Mouse (Mus musculus) liver, embryonic 15.5 days (tissue): Measurements from ENCODE around the gene Alad. TPM values are rescaled to one million over a fixed set of nuclear protein-coding genes. Genes with fewer than 3 reads are reported as not detected.

Source experiments
- ATAC-seq: fragments of 200-750 bp; cut with Nextera tagmentation; 2 replicates; pipeline ENCODE4 v1.8.0; 2017; ENCODE audit warnings: moderate number of reproducible peaks, mild to moderate bottlenecking, moderate library complexity; ENCODE audit not compliant: insufficient read depth
- H3K27ac ChIP-seq: fragments of 300-500 bp; sonication (generic); replicated peaks from 2 replicates; pipeline ENCODE4 v1.5.1; 2015; ENCODE audit warnings: mild to moderate bottlenecking, inconsistent platforms
- H3K27me3 ChIP-seq: fragments of 300-500 bp; sonication (generic); 2 replicates; pipeline ENCODE4 v1.6.1; 2015; ENCODE audit warnings: mild to moderate bottlenecking, inconsistent platforms
- H3K36me3 ChIP-seq: fragments of 300-500 bp; sonication (generic); replicated peaks from 2 replicates; pipeline ENCODE4 v1.6.1; 2015; ENCODE audit warnings: moderate library complexity, mild to moderate bottlenecking, inconsistent platforms
- H3K4me1 ChIP-seq: fragments of 300-500 bp; sonication (generic); replicated peaks from 2 replicates; pipeline ENCODE4 v1.6.1; 2015; ENCODE audit warnings: inconsistent platforms
- H3K4me2 ChIP-seq: fragments of 300-500 bp; sonication (generic); 2 replicates; pipeline ENCODE4 v1.6.1; 2015; ENCODE audit warnings: moderate library complexity, mild to moderate bottlenecking, inconsistent platforms
- H3K4me3 ChIP-seq: fragments of 300-500 bp; sonication (generic); replicated peaks from 2 replicates; pipeline ENCODE4 v1.5.1; 2015; ENCODE audit warnings: mild to moderate bottlenecking, inconsistent platforms
- H3K9ac ChIP-seq: fragments of 300-500 bp; sonication (generic); 2 replicates; pipeline ENCODE4 v1.6.1; 2015; ENCODE audit warnings: moderate library complexity, mild to moderate bottlenecking, inconsistent platforms
- H3K9me3 ChIP-seq: fragments of 300-500 bp; sonication (generic); replicated peaks from 2 replicates; pipeline ENCODE4 v1.6.1; 2016; ENCODE audit warnings: inconsistent platforms
- WGBS: fragments of 180-500 bp; shearing (Covaris S2); methylation state at CpG from one replicate; pipeline ENCODE4 v1.1.7; 2015; ENCODE audit warnings: mixed read lengths; ENCODE audit not compliant: insufficient replicate concordance; 5-methylcytosine and 5-hydroxymethylcytosine counted together
- polyA plus RNA-seq: library from polyadenylated mRNA; unstranded; fragments of >200 nt; fragmentation: Nextera tagmentation; extraction: Ambion mirVana; gene quantifications from 2 replicates; pipeline ENCODE4 v1.2.1, GENCODE M21; 2015

Alad gene
- polyA plus RNA-seq, 1 experiment from 2014 or later = 582 TPM

- Histone ChIP-seq H3K27ac (peak overlapping the region; percentile 99), H3K9ac (peak overlapping the region; percentile 91), H3K27me3 (no peaks in the 10 kb centered on the region), H3K4me2 (peak overlapping the region; percentile 90), H3K4me1 (peaks cover 77% of the 10 kb centered on the region), H3K9me3 (no peaks in the 10 kb centered on the region), H3K36me3 (peaks cover 40% of the 10 kb centered on the region), H3K4me3 (peak overlapping the region; percentile 79)
- ATAC-seq = peak; percentile 37
- 13% methylated on average over 8 of the region's 8 CpGs for WGBS
Observed at GRCm38 (mm10) chr4:62517046-62517445, 2.7 kb downstream of the Alad start.

GRCm38 (mm10) chr4:62516579-62516978 is 3.1 kb downstream of the Alad start:
- peak overlapping the region; percentile 90 for H3K4me2 ChIP-seq
- peak overlapping the region; percentile 99 for H3K27ac ChIP-seq
- H3K27me3 ChIP-seq = no peaks in the 10 kb centered on the region
- H3K9me3 ChIP-seq = no peaks in the 10 kb centered on the region
- peak; percentile 90 for ATAC-seq
- peak overlapping the region; percentile 79 for H3K4me3 ChIP-seq
- 3% methylated on average over 1 of the region's 1 CpGs for WGBS
- H3K9ac ChIP-seq = peak overlapping the region; percentile 91
- H3K4me1 ChIP-seq = peaks cover 77% of the 10 kb centered on the region
- peaks cover 40% of the 10 kb centered on the region for H3K36me3 ChIP-seq

GRCm38 (mm10) chr4:62516079-62516478 is 3.6 kb downstream of the Alad start:
- Histone ChIP-seq H3K36me3 (peaks cover 43% of the 10 kb centered on the region), H3K27me3 (no peaks in the 10 kb centered on the region), H3K4me2 (peak overlapping the region; percentile 90), H3K9ac (peak overlapping the region; percentile 91), H3K27ac (peak overlapping the region; percentile 99), H3K4me3 (peak overlapping the region; percentile 79), H3K4me1 (peaks cover 79% of the 10 kb centered on the region), H3K9me3 (no peaks in the 10 kb centered on the region)
- WGBS = 19% methylated on average over 2 of the region's 2 CpGs
- peak; percentile 41 for ATAC-seq

- Histone ChIP-seq H3K27me3 (no peaks in the 10 kb centered on the region), H3K9ac (peak overlapping the region; percentile 91), H3K4me3 (peak overlapping the region; percentile 79), H3K4me1 (peaks cover 79% of the 10 kb centered on the region), H3K9me3 (no peaks in the 10 kb centered on the region), H3K4me2 (peak overlapping the region; percentile 90), H3K36me3 (peaks cover 49% of the 10 kb centered on the region), H3K27ac (peak overlapping the region; percentile 99)
- ATAC-seq = peak; percentile 9; the same call in 1 of the 2 replicates
- WGBS = 8% methylated on average over 3 of the region's 3 CpGs
Observed at GRCm38 (mm10) chr4:62515490-62515889, 4.2 kb downstream of the Alad start.

- peak overlapping the region; percentile 90 for H3K4me2 ChIP-seq
- no peak for ATAC-seq
- no peaks in the 10 kb centered on the region for H3K9me3 ChIP-seq
- peak overlapping the region; percentile 99 for H3K27ac ChIP-seq
- H3K36me3 ChIP-seq = peaks cover 54% of the 10 kb centered on the region
- WGBS = 48% methylated on average over 7 of the region's 7 CpGs
- H3K27me3 ChIP-seq = no peaks in the 10 kb centered on the region
- peak overlapping the region; percentile 91 for H3K9ac ChIP-seq
- H3K4me1 ChIP-seq = peaks cover 79% of the 10 kb centered on the region
- peak overlapping the region; percentile 79 for H3K4me3 ChIP-seq
Observed at GRCm38 (mm10) chr4:62514995-62515394, 4.7 kb downstream of the Alad start.

- H3K9me3 ChIP-seq = no peaks in the 10 kb centered on the region
- peak overlapping the region; percentile 65 for H3K27ac ChIP-seq
- H3K4me1 ChIP-seq = peaks cover 87% of the 10 kb centered on the region
- WGBS = 58% methylated on average over 11 of the region's 11 CpGs
- H3K4me3 ChIP-seq = peak overlapping the region; percentile 79
- H3K4me2 ChIP-seq = peak overlapping the region; percentile 90
- H3K9ac ChIP-seq = peak overlapping the region; percentile 44; the same call in 1 of the 2 replicates
- peaks cover 64% of the 10 kb centered on the region for H3K36me3 ChIP-seq
- H3K27me3 ChIP-seq = no peaks in the 10 kb centered on the region
- no peak for ATAC-seq
Observed at GRCm38 (mm10) chr4:62513998-62514506, 5.7 kb downstream of the Alad start.

GRCm38 (mm10) chr4:62509946-62510345 is 9.8 kb downstream of the Alad start:
- WGBS = 91% methylated on average over 11 of the region's 11 CpGs
- Histone ChIP-seq H3K27me3 (no peaks in the 10 kb centered on the region), H3K4me1 (peaks cover 90% of the 10 kb centered on the region), H3K4me3 (no peak overlapping the region), H3K4me2 (no peak overlapping the region; the same call in 1 of the 2 replicates), H3K27ac (peak overlapping the region; percentile 65), H3K9me3 (no peaks in the 10 kb centered on the region), H3K36me3 (peaks cover 79% of the 10 kb centered on the region), H3K9ac (no peak overlapping the region)
- ATAC-seq = no peak

GRCm38 (mm10) chr4:62508839-62509238 is 10.9 kb downstream of the Alad start:
- H3K9me3 ChIP-seq = no peaks in the 10 kb centered on the region
- no peaks in the 10 kb centered on the region for H3K27me3 ChIP-seq
- H3K36me3 ChIP-seq = peaks cover 70% of the 10 kb centered on the region
- peak overlapping the region; percentile 65; the same call in 1 of the 2 replicates for H3K27ac ChIP-seq
- 94% methylated on average over 5 of the region's 5 CpGs for WGBS
- no peak for ATAC-seq
- 0 out of 2 replicates have a peak overlapping the region, but pooled peaks have one; percentile 8 for H3K9ac ChIP-seq
- no peak overlapping the region for H3K4me2 ChIP-seq
- no peak overlapping the region for H3K4me3 ChIP-seq
- peaks cover 84% of the 10 kb centered on the region for H3K4me1 ChIP-seq

- no peaks in the 10 kb centered on the region for H3K9me3 ChIP-seq
- 64% methylated on average over 2 of the region's 2 CpGs for WGBS
- ATAC-seq = peak; percentile 20; the same call in 1 of the 2 replicates
- no peak overlapping the region for H3K4me2 ChIP-seq
- no peaks in the 10 kb centered on the region for H3K27me3 ChIP-seq
- peak overlapping the region; percentile 68 for H3K27ac ChIP-seq
- no peak overlapping the region for H3K9ac ChIP-seq
- peaks cover 82% of the 10 kb centered on the region for H3K4me1 ChIP-seq
- H3K36me3 ChIP-seq = peaks cover 49% of the 10 kb centered on the region
- no peak overlapping the region for H3K4me3 ChIP-seq
Observed at GRCm38 (mm10) chr4:62506798-62507197, 12.9 kb downstream of the Alad start.

- WGBS = 71% methylated on average over 3 of the region's 3 CpGs
- Histone ChIP-seq H3K9ac (no peak overlapping the region), H3K27ac (peak overlapping the region; percentile 68), H3K9me3 (no peaks in the 10 kb centered on the region), H3K27me3 (no peaks in the 10 kb centered on the region), H3K4me3 (no peak overlapping the region), H3K4me2 (no peak overlapping the region), H3K4me1 (peaks cover 81% of the 10 kb centered on the region), H3K36me3 (peaks cover 41% of the 10 kb centered on the region)
- 0 out of 2 replicates have a peak, but pooled peaks have one; percentile 8 for ATAC-seq
Observed at GRCm38 (mm10) chr4:62505991-62506390, 13.7 kb downstream of the Alad start.

- peak within 1 kb of the TSS; percentile 92 for H3K4me2 ChIP-seq
- H3K36me3 ChIP-seq = peaks cover 16% of the 10 kb centered on the region
- peaks cover 59% of the 10 kb centered on the region for H3K4me1 ChIP-seq
- WGBS = 67% methylated on average over 3 of the region's 3 CpGs
- ATAC-seq = no peak
- peak within 1 kb of the TSS; percentile 60 for H3K27ac ChIP-seq
- H3K27me3 ChIP-seq = no peaks in the 10 kb centered on the region
- peak within 1 kb of the TSS; percentile 76 for H3K9ac ChIP-seq
- H3K9me3 ChIP-seq = no peaks in the 10 kb centered on the region
- H3K4me3 ChIP-seq = peak within 1 kb of the TSS; percentile 83
Observed at GRCm38 (mm10) chr4:62503374-62503970, 16.2 kb downstream of the Alad start, which contains the start of gene Hdhd3. Gene Hdhd3 (minus strand): TSS chr4:62503467.
